Mouse (Mus musculus): ENCODE results near the gene Eno3. TPM values are rescaled to one million over a fixed set of nuclear protein-coding genes. Genes with fewer than 3 reads are reported as not detected.

Gene Eno3
- total and polyA plus RNA-seq, 3 experiments = 11.2 to 26.4 (median 23.0) TPM

GRCm38 (mm10) chr11:70610752-70611151 lies 46.2 kb upstream of the Eno3 start:
- Histone ChIP-seq H3K79me2 (replicated peaks; ENCODE audit: control insufficient read depth, extremely low read depth, insufficient read depth, poor library complexity, severe bottlenecking) (no peaks in the 10 kb centered on the region), H3K9me3 (replicated peaks; ENCODE audit: low read length) (no peaks in the 10 kb centered on the region), H3K9ac (ENCODE audit: insufficient read depth, low read depth) (no peak overlapping the region), H3K4me1 (ENCODE audit: control insufficient read depth in 1 of 2, insufficient read depth in 2 of 2) (peaks cover 0 to 20% of the 10 kb centered on the region in 2 experiments; a peak in 2 of 4 replicates), H3K36me3 (replicated peaks in 1 of 2; ENCODE audit: control insufficient read depth in 1 of 2, insufficient read depth in 1 of 2, low read length in 1 of 2) (peaks cover 67 to 93% of the 10 kb centered on the region in 2 experiments), H3K27ac (ENCODE audit: insufficient read depth, low read depth) (no peak overlapping the region), H3K27me3 (replicated peaks) (no peaks in the 10 kb centered on the region), H3K4me2 (ENCODE audit: insufficient read depth, low read depth, poor library complexity, severe bottlenecking) (no peak overlapping the region), H3K4me3 (replicated peaks in 1 of 3; ENCODE audit: low read depth in 2 of 3, low read length in 2 of 3, poor library complexity in 1 of 3) (no peak overlapping the region)
- peak in 1 of 2 experiments; percentile 49; a peak in 2 of 4 replicates for TF ChIP-seq CTCF (conservative IDR thresholded peaks at IDR 0.05 in 1 of 2, IDR thresholded peaks at IDR 0.05 in 1 of 2; ENCODE audit: low read depth in 2 of 2, low read length in 2 of 2)
- no peak for TF ChIP-seq ZC3H11A (IDR thresholded peaks at IDR 0.05; ENCODE audit: low read depth, low read length)
- peak; percentile 30 for TF ChIP-seq SMC3 (IDR thresholded peaks at IDR 0.05; ENCODE audit: low read depth, low read length)
- in situ Hi-C loops (cut with MboI; ENCODE audit: low pct_ligation_motif_present, low pct_unique_long_range_greater_than_20kb, low sequenced_read_pairs) = loop anchor here (25.0 kb wide), 1 partner anchor 373 kb away; the partner anchor contains the start of genes 0610010K14Rik, Bcl6b, Gm21988 and Rnasek
- dilution Hi-C loops (cut with MboI; ENCODE audit: extremely low pct_ligation_motif_present, extremely low pct_unique_long_range_greater_than_20kb, low sequenced_read_pairs) = no loop called here
- no peak for DNase-seq (ENCODE audit: extremely low read depth)

- Histone ChIP-seq H3K27me3 (replicated peaks) (no peaks in the 10 kb centered on the region), H3K27ac (ENCODE audit: insufficient read depth, low read depth) (no peak overlapping the region), H3K4me3 (replicated peaks in 1 of 3; ENCODE audit: low read depth in 2 of 3, low read length in 2 of 3, poor library complexity in 1 of 3) (no peak overlapping the region), H3K4me1 (ENCODE audit: control insufficient read depth in 1 of 2, insufficient read depth in 2 of 2) (peaks cover 0 to 20% of the 10 kb centered on the region in 2 experiments; a peak in 2 of 4 replicates), H3K9ac (ENCODE audit: insufficient read depth, low read depth) (no peak overlapping the region), H3K9me3 (replicated peaks; ENCODE audit: low read length) (no peaks in the 10 kb centered on the region), H3K79me2 (replicated peaks; ENCODE audit: control insufficient read depth, extremely low read depth, insufficient read depth, poor library complexity, severe bottlenecking) (no peaks in the 10 kb centered on the region), H3K36me3 (replicated peaks in 1 of 2; ENCODE audit: control insufficient read depth in 1 of 2, insufficient read depth in 1 of 2, low read length in 1 of 2) (peaks cover 51 to 87% of the 10 kb centered on the region in 2 experiments), H3K4me2 (ENCODE audit: insufficient read depth, low read depth, poor library complexity, severe bottlenecking) (no peak overlapping the region)
- in situ Hi-C loops (cut with MboI; ENCODE audit: low pct_ligation_motif_present, low pct_unique_long_range_greater_than_20kb, low sequenced_read_pairs) (loop anchor here (25.0 kb wide), 1 partner anchor 375 kb away; the partner anchor contains the start of genes 0610010K14Rik, Bcl6b, Gm21988 and Rnasek), dilution Hi-C loops (cut with MboI; ENCODE audit: extremely low pct_ligation_motif_present, extremely low pct_unique_long_range_greater_than_20kb, low sequenced_read_pairs) (no loop called here)
- TF ChIP-seq ZKSCAN1 (IDR thresholded peaks at IDR 0.05; ENCODE audit: borderline replicate concordance, low read depth, low read length) (no peak), SMC3 (IDR thresholded peaks at IDR 0.05; ENCODE audit: low read depth, low read length) (peak; percentile 19; the same call in 1 of the 2 replicates), CTCF (conservative IDR thresholded peaks at IDR 0.05 in 1 of 2, IDR thresholded peaks at IDR 0.05 in 1 of 2; ENCODE audit: low read depth in 2 of 2, low read length in 2 of 2) (peak in 1 of 2 experiments; percentile 33; a peak in 2 of 4 replicates)
- no peak for DNase-seq (ENCODE audit: extremely low read depth)
Measured at GRCm38 (mm10) chr11:70612505-70612904, 44.5 kb upstream of the Eno3 start.

DNA sequence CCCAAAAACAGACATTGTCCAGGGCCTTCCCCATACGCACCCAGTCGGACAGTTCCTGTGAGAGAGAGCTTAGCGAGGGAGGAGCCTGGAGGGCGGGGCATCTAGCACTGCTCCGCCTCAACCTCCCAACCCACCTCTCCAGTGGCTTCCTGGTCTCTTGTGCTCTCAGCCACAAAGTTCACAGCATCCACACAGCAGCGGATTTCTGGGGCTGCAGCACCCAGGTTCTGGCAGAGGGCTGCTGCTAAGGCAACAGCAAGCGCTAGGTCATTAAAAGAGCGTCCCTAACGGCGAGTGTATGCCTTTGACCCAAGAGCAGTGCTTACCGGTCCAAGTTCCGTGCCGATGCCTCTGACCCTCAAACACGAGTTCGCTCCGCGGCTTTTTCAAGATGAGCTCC lies 41.9 kb upstream of the Eno3 start:
- peak; percentile 58; the same call in 1 of the 2 replicates for TF ChIP-seq ELF1 (IDR thresholded peaks at IDR 0.05; ENCODE audit: low read depth, low read length)
- TF ChIP-seq POLR2A (IDR thresholded peaks at IDR 0.05; ENCODE audit: low read depth, low read length) = peak; percentile 58
- no peak for TF ChIP-seq ZNF384 (IDR thresholded peaks at IDR 0.05; ENCODE audit: low read depth, low read length)
- peak; percentile 46 for DNase-seq (ENCODE audit: extremely low read depth)
- H3K4me2 ChIP-seq (ENCODE audit: insufficient read depth, low read depth, poor library complexity, severe bottlenecking) = no peak overlapping the region
- peak overlapping the region in 2 of 3 experiments; percentile 26 to 36 for H3K4me3 ChIP-seq (replicated peaks in 1 of 3; ENCODE audit: low read depth in 2 of 3, low read length in 2 of 3, poor library complexity in 1 of 3)
- peaks cover 25 to 62% of the 10 kb centered on the region in 2 experiments for H3K36me3 ChIP-seq (replicated peaks in 1 of 2; ENCODE audit: control insufficient read depth in 1 of 2, insufficient read depth in 1 of 2, low read length in 1 of 2)
- H3K27ac ChIP-seq (ENCODE audit: insufficient read depth, low read depth) = no peak overlapping the region
- H3K27me3 ChIP-seq (replicated peaks) = no peaks in the 10 kb centered on the region
- H3K79me2 ChIP-seq (replicated peaks; ENCODE audit: control insufficient read depth, extremely low read depth, insufficient read depth, poor library complexity, severe bottlenecking) = no peaks in the 10 kb centered on the region
- H3K4me1 ChIP-seq (ENCODE audit: control insufficient read depth in 1 of 2, insufficient read depth in 2 of 2) = peaks cover 0 to 20% of the 10 kb centered on the region in 2 experiments; a peak in 2 of 4 replicates
- dilution Hi-C loops (cut with MboI; ENCODE audit: extremely low pct_ligation_motif_present, extremely low pct_unique_long_range_greater_than_20kb, low sequenced_read_pairs) = no loop called here
- in situ Hi-C loops (cut with MboI; ENCODE audit: low pct_ligation_motif_present, low pct_unique_long_range_greater_than_20kb, low sequenced_read_pairs) = loop anchor here (5.0 to 25.0 kb wide), 2 partner anchors 203 to 378 kb away; partner anchors contain the start of genes 0610010K14Rik, Bcl6b, Gm21988 and Pelp1
- H3K9me3 ChIP-seq (replicated peaks; ENCODE audit: low read length) = no peaks in the 10 kb centered on the region
- H3K9ac ChIP-seq (ENCODE audit: insufficient read depth, low read depth) = no peak overlapping the region

Measured in CH12.LX (cell line).